Mouse (Mus musculus): ENCODE results near the gene Cfap157. TPM values are rescaled to one million over a fixed set of nuclear protein-coding genes. Genes with fewer than 3 reads are reported as not detected.
A peak's percentile ranks its signal among the peaks of the same experiment; 100 is the strongest.

The Cfap157 gene
- polyA plus RNA-seq, 1 experiment: not detected

GRCm38 (mm10) chr2:32788581-32788980, 4.4 kb upstream of the Cfap157 start:
- peaks cover 19% of the 10 kb centered on the region for H3K27me3 ChIP-seq (replicated peaks)
- no peaks in the 10 kb centered on the region for H3K36me3 ChIP-seq (replicated peaks; ENCODE audit: low read length)
- TF ChIP-seq FLI1 (IDR thresholded peaks at IDR 0.05; ENCODE audit: low read length): no peak
- TF ChIP-seq GATA1 (IDR thresholded peaks at IDR 0.05; ENCODE audit: borderline replicate concordance, low read length): no peak
- H3K4me3 ChIP-seq (replicated peaks): no peak overlapping the region
- no peaks in the 10 kb centered on the region for H3K9me3 ChIP-seq
- no peaks in the 10 kb centered on the region for H3K4me1 ChIP-seq

- H3K27me3 ChIP-seq (replicated peaks): peaks cover 24% of the 10 kb centered on the region
- no peaks in the 10 kb centered on the region for H3K9me3 ChIP-seq
- H3K4me3 ChIP-seq (replicated peaks): no peak overlapping the region
- H3K36me3 ChIP-seq (replicated peaks; ENCODE audit: low read length): no peaks in the 10 kb centered on the region
- TF ChIP-seq GATA1 (IDR thresholded peaks at IDR 0.05; ENCODE audit: borderline replicate concordance, low read length) (no peak), FLI1 (IDR thresholded peaks at IDR 0.05; ENCODE audit: low read length) (no peak)
- no peaks in the 10 kb centered on the region for H3K4me1 ChIP-seq
Observed at GRCm38 (mm10) chr2:32787176-32787575, 2.9 kb upstream of the Cfap157 start.

GRCm38 (mm10) chr2:32781710-32782109, 2.5 kb downstream of the Cfap157 start:
- Histone ChIP-seq H3K27me3 (replicated peaks) (peaks cover 36% of the 10 kb centered on the region), H3K4me3 (replicated peaks) (no peak overlapping the region), H3K36me3 (replicated peaks; ENCODE audit: low read length) (peaks cover 4% of the 10 kb centered on the region), H3K9me3 (no peaks in the 10 kb centered on the region), H3K4me1 (peaks cover 4% of the 10 kb centered on the region; the same call in 1 of the 2 replicates)
- no peak for TF ChIP-seq GATA1 (IDR thresholded peaks at IDR 0.05; ENCODE audit: borderline replicate concordance, low read length)
- no peak for TF ChIP-seq FLI1 (IDR thresholded peaks at IDR 0.05; ENCODE audit: low read length)

GRCm38 (mm10) chr2:32779714-32780113, 4.5 kb downstream of the Cfap157 start:
- TF ChIP-seq FLI1 (IDR thresholded peaks at IDR 0.05; ENCODE audit: low read length) (no peak), GATA1 (IDR thresholded peaks at IDR 0.05; ENCODE audit: borderline replicate concordance, low read length) (no peak)

GRCm38 (mm10) chr2:32779131-32779530, 5.1 kb downstream of the Cfap157 start:
- Histone ChIP-seq H3K4me1 (peaks cover 25% of the 10 kb centered on the region), H3K4me3 (replicated peaks) (no peak overlapping the region), H3K36me3 (replicated peaks; ENCODE audit: low read length) (peaks cover 4% of the 10 kb centered on the region), H3K9me3 (no peaks in the 10 kb centered on the region), H3K27me3 (replicated peaks) (peaks cover 26% of the 10 kb centered on the region)
- no peak for TF ChIP-seq GATA1 (IDR thresholded peaks at IDR 0.05; ENCODE audit: borderline replicate concordance, low read length)
- no peak for TF ChIP-seq FLI1 (IDR thresholded peaks at IDR 0.05; ENCODE audit: low read length)

More at GRCm38 (mm10) chr2:32779714-32780113, 4.5 kb downstream of the Cfap157 start:
- peaks cover 26% of the 10 kb centered on the region for H3K27me3 ChIP-seq (replicated peaks)
- no peaks in the 10 kb centered on the region for H3K9me3 ChIP-seq
- H3K4me1 ChIP-seq: peaks cover 22% of the 10 kb centered on the region
- peaks cover 4% of the 10 kb centered on the region for H3K36me3 ChIP-seq (replicated peaks; ENCODE audit: low read length)
- H3K4me3 ChIP-seq (replicated peaks): no peak overlapping the region

GRCm38 (mm10) chr2:32778081-32778480, 6.1 kb downstream of the Cfap157 start:
- Histone ChIP-seq H3K4me1 (peaks cover 28% of the 10 kb centered on the region), H3K36me3 (replicated peaks; ENCODE audit: low read length) (peaks cover 4% of the 10 kb centered on the region), H3K9me3 (no peaks in the 10 kb centered on the region), H3K4me3 (replicated peaks) (no peak overlapping the region), H3K27me3 (replicated peaks) (peaks cover 27% of the 10 kb centered on the region)
- TF ChIP-seq FLI1 (IDR thresholded peaks at IDR 0.05; ENCODE audit: low read length): no peak
- no peak for TF ChIP-seq GATA1 (IDR thresholded peaks at IDR 0.05; ENCODE audit: borderline replicate concordance, low read length)

DNA sequence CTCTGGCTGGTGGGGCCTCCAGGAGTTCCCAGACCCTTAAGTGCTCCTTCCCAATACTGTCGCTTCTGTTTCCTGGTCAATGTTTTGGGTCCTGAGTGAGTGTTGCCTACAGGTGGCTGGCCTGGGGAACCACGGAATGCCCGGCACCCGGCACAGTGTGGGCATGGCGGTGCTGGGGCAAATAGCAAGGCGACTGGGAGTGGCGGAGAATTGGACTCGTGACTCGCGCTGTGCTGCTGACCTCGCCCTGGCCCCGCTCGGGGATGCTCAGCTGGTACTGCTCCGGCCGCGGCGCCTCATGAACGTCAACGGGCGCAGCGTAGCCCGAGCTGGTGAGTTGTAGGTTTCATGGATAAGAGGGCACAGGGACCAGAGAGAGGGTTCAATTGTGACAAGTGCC, 8.0 kb downstream of the Cfap157 start:
- H3K4me1 ChIP-seq: peaks cover 45% of the 10 kb centered on the region
- H3K4me3 ChIP-seq (replicated peaks): peak overlapping the region; percentile 96
- no peaks in the 10 kb centered on the region for H3K9me3 ChIP-seq
- peaks cover 4% of the 10 kb centered on the region for H3K36me3 ChIP-seq (replicated peaks; ENCODE audit: low read length)
- peaks cover 24% of the 10 kb centered on the region for H3K27me3 ChIP-seq (replicated peaks)
- TF ChIP-seq FLI1 (IDR thresholded peaks at IDR 0.05; ENCODE audit: low read length) (no peak), GATA1 (IDR thresholded peaks at IDR 0.05; ENCODE audit: borderline replicate concordance, low read length) (no peak)

GRCm38 (mm10) chr2:32775359-32776074, 8.7 kb downstream of the Cfap157 start, which contains the start of the genes Ttc16 and Ptrh1:
Ttc16 (minus strand) TSS chr2:32775633.
Ptrh1 (plus strand) TSS chr2:32775786.
- peak within 1 kb of the TSS; percentile 96 for H3K4me3 ChIP-seq (replicated peaks)
- no peaks in the 10 kb centered on the region for H3K9me3 ChIP-seq
- H3K4me1 ChIP-seq: peaks cover 49% of the 10 kb centered on the region
- H3K27me3 ChIP-seq (replicated peaks): peaks cover 22% of the 10 kb centered on the region
- no peak for TF ChIP-seq GATA1 (IDR thresholded peaks at IDR 0.05; ENCODE audit: borderline replicate concordance, low read length)
- 0 out of 2 replicates have a peak, but pooled peaks have one; percentile 26 for TF ChIP-seq FLI1 (IDR thresholded peaks at IDR 0.05; ENCODE audit: low read length)
- H3K36me3 ChIP-seq (replicated peaks; ENCODE audit: low read length): peaks cover 4% of the 10 kb centered on the region

- no peaks in the 10 kb centered on the region for H3K36me3 ChIP-seq (replicated peaks; ENCODE audit: low read length)
- H3K4me1 ChIP-seq: peaks cover 69% of the 10 kb centered on the region
- H3K9me3 ChIP-seq: no peaks in the 10 kb centered on the region
- H3K27me3 ChIP-seq (replicated peaks): peaks cover 23% of the 10 kb centered on the region
- TF ChIP-seq FLI1 (IDR thresholded peaks at IDR 0.05; ENCODE audit: low read length) (no peak), GATA1 (IDR thresholded peaks at IDR 0.05; ENCODE audit: borderline replicate concordance, low read length) (no peak)
- no peak overlapping the region for H3K4me3 ChIP-seq (replicated peaks)
Observed at GRCm38 (mm10) chr2:32772626-32773279, 11.5 kb downstream of the Cfap157 start.

GRCm38 (mm10) chr2:32771886-32772285, 12.3 kb downstream of the Cfap157 start:
- TF ChIP-seq GATA1 (IDR thresholded peaks at IDR 0.05; ENCODE audit: borderline replicate concordance, low read length): no peak
- no peak for TF ChIP-seq FLI1 (IDR thresholded peaks at IDR 0.05; ENCODE audit: low read length)
- no peak overlapping the region for H3K4me3 ChIP-seq (replicated peaks)
- no peaks in the 10 kb centered on the region for H3K36me3 ChIP-seq (replicated peaks; ENCODE audit: low read length)
- H3K4me1 ChIP-seq: peaks cover 77% of the 10 kb centered on the region
- H3K27me3 ChIP-seq (replicated peaks): peaks cover 28% of the 10 kb centered on the region
- no peaks in the 10 kb centered on the region for H3K9me3 ChIP-seq

Measured in megakaryocyte, embryonic 14.5 days (primary cell).